Mouse (Mus musculus): ENCODE measurements at regions not wholly inside any gene's neighbourhood (a gene's known extent, or its start where the extent isn't known, plus 50 kb on each side); places are given as distances from the start of the nearest gene placed in this dataset.

GRCm38 (mm10) chr12:52368034-52368433, 135.7 kb upstream of the Arhgap5 start:
- no peak for DNase-seq (ENCODE audit: low spot score)

DNA sequence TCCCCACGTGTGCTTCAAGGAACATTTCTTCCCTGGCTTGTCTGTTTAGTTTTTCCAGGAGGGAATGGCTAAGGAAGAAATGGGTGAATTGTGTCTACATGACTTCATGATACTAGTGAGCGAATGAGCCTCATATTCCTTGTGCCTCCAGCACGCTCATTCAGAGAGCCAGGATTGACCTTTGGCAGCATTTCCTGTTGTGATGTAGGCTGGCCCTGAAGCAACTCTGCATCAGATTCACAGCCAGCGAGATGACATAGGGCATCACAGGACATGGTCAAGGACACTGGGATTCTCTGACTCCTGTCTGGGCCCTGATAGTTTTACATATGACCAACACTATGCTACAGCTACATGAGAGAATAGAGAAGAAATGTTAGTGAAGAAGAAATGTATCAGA, 135.3 kb upstream of the Arhgap5 start:
- DNase-seq (ENCODE audit: low spot score) = no peak
- intact Hi-C loops (cut with DNase I) = no loop called here

More at GRCm38 (mm10) chr12:52368034-52368433, 135.7 kb upstream of the Arhgap5 start:
- intact Hi-C loops (cut with DNase I) = no loop called here

GRCm38 (mm10) chr12:52370153-52370710, 133.5 kb upstream of the Arhgap5 start:
- intact Hi-C loops (cut with DNase I) = no loop called here
- no peak for DNase-seq (ENCODE audit: low spot score)

DNA sequence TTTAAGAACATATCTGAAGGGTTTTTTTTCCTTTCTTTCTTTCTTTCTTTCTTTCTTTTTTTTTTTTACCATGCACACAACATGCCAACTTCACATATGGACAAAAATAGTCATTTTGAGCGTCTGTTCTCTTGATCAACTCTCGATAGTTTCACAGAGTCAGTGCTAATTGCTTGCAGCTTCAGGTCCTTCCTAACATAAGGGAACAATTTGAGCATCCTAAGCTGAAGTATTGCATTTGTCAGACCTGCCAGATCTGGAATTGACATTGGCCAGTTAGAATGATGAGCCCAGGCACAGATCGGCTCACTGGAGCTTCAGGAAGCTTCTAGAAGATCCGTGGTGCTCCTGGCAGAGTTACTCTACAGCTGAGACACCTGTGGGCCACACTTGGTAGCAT, 128.7 kb upstream of the Arhgap5 start:
- DNase-seq (ENCODE audit: low spot score) = no peak
- intact Hi-C loops (cut with DNase I) = no loop called here

DNA sequence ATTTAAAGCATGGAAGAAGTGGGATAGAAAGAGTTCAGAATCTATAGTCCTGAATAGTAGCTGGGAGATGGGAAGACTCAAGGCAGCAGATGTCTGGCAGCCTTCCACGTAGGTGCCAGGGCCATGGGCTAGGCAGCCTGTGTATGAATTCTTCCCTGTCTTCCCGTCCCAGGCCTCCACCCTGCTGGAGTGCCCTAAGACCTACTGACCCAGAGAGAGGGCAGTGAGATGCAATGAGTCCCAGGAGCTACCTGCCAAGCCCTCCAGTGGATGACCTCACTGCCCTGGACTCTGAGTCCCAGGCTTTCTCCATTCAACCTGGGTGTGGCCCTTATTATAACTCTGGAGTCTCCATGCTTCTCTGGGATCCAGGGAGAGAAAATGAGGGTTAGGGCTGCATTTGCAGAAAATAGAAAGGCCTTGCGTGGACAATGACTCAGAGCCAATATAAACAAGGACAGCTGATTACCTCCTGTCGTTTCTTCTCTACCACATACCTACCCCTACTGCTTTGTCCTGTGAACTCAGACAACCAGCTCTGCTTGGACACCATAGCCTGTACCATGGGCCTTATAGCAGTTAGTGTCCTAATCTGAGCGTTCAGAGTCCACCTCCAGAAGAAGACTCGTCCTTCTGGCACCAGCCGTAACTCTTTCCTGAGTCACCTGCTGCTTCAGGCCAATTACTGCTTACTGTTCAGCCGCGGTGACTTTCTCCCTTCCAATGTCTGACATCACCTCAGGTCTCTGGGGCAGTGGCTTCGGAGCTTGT, 126.9 kb upstream of the Arhgap5 start:
- intact Hi-C loops (cut with DNase I) = no loop called here
- DNase-seq (ENCODE audit: low spot score) = no peak

DNA sequence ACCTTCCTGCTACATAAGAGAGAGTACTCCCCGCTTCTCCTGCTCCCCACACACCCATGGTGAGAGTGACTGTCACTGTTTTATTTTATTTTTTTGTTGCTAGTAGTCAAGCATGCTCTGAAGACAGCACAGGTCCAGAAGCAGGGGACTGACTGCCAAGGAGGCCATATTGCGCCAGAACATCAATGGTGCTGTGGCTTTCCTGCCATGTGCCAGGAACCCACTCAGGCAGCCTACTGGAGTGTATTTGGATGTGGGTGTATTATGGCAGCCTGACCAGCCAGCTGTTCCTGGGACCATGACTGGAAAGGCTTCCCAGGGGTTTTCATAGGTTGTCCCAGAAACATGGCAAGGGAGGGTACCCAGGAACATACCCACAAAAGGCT, 126.3 kb upstream of the Arhgap5 start:
- DNase-seq (ENCODE audit: low spot score) = no peak
- intact Hi-C loops (cut with DNase I) = no loop called here

- no peak for DNase-seq (ENCODE audit: low spot score)
- intact Hi-C loops (cut with DNase I) = no loop called here
Observed at GRCm38 (mm10) chr12:52379245-52379644, 124.5 kb upstream of the Arhgap5 start.

- DNase-seq (ENCODE audit: low spot score) = no peak
- intact Hi-C loops (cut with DNase I) = no loop called here
Observed at GRCm38 (mm10) chr12:52379960-52380359, 123.8 kb upstream of the Arhgap5 start.

GRCm38 (mm10) chr12:52381161-52381967, 122.4 kb upstream of the Arhgap5 start:
- intact Hi-C loops (cut with DNase I) = no loop called here
- no peak for DNase-seq (ENCODE audit: low spot score)

GRCm38 (mm10) chr12:52381968-52382325, 121.8 kb upstream of the Arhgap5 start:
- intact Hi-C loops (cut with DNase I) = no loop called here
- DNase-seq (ENCODE audit: low spot score) = no peak

DNA sequence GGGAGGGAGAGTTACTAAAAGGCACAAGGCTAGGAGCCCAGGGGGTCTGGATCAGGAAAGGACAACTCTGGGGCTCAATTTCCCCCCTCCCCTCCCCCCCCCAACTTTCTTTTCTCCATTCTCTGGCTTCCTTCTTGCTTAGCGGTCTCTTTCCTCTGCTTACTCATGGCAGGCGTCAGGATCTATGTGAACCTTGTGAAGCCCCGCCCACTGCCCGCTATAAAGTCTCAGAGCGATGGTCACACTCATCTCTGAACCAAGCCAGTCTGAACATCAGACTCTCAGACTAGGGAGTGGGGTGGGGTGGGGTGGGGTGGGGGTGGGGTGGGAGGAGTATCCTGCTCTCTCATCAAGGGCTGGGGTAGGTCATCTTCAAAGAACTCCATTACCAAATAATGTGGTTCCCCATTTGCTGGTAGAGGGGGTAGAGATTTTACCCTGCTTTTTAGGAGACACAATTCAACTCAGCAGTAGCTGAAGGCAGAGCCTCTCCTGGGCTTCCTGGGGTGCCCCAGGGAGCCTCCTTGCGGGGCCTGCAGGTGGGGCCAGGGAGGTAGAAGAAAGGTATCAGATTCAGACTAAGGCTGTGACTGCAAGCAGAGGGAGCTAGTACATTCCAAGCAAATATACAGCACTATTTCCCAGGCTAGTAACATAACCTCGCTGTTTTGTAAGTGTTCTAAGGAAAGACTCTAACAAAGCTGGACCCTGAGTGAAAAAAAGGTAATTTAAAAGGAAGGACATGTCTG, 120.8 kb upstream of the Arhgap5 start:
- intact Hi-C loops (cut with DNase I) = no loop called here
- no peak for DNase-seq (ENCODE audit: low spot score)

DNA sequence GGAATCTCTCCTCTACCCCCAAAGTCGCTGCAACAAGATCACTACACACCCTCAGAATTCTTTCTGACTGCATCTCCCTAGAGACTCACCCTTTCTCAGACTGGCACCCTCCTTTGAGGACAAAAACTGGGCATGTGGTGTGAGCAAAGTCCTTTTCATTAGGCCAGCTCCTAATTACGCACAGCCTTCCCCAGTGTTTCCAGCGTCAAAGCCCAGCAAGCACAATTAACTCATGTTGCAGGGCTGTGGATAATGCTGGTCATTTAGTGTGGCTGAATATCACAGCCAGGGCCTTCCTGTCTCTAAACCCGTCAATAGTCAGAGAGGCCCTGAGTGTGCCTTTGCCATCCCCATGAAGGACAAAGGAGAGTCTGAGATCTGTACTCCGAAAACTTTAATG, 114.2 kb upstream of the Arhgap5 start:
- DNase-seq (ENCODE audit: low spot score) = no peak
- intact Hi-C loops (cut with DNase I) = no loop called here

- intact Hi-C loops (cut with DNase I) = loop anchor here (5.0 to 10.0 kb wide), 3 partner anchors 98 to 485 kb away; no protein-coding TSS in a partner anchor
- DNase-seq (ENCODE audit: low spot score) = peak; percentile 33
Observed at GRCm38 (mm10) chr12:52390242-52390641, 113.5 kb upstream of the Arhgap5 start.

DNA sequence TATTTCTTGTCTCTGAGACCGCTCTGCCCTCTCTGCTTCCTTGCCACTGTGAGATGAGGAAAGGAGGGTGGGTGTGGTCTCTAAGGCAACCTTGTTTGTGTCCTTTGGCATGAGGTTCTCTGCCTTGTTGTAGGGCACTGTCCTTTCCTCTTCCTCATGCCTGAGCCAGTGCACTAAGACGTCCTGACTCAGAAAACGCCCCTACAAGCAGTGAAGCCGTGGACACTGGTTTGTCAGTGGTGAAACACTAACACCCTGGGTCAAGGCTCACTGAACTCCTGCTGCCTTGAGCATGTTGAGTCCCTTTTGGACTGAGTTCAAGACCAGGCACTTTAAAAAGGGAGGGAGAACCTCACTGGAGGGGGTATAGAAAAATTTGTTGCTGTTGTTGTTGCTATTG, 111.1 kb upstream of the Arhgap5 start:
- intact Hi-C loops (cut with DNase I) = loop anchor here (5.0 to 10.0 kb wide), 3 partner anchors 100 to 482 kb away; no protein-coding TSS in a partner anchor
- DNase-seq (ENCODE audit: low spot score) = no peak

- no peak for DNase-seq (ENCODE audit: low spot score)
- intact Hi-C loops (cut with DNase I) = loop anchor here (5.0 to 10.0 kb wide), 3 partner anchors 102 to 481 kb away; no protein-coding TSS in a partner anchor
Observed at GRCm38 (mm10) chr12:52393981-52394718, 109.6 kb upstream of the Arhgap5 start.

DNA sequence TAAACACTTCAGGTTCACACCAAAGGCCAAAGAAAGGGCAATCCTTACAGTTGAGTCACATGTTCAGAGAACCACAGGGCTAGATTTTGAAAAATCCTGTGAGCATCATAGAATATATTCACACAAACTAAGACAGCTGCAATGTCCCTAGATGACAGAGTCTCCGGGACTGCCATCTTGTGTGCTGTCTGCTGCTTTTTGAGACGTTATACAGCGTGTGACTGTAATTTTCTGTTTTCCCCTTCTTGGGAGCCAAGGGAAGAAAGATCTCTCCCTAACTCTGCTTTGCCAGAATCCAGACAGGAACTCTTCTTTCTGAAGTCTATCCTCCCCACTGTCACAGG, 109.1 kb upstream of the Arhgap5 start:
- intact Hi-C loops (cut with DNase I) = loop anchor here (5.0 to 10.0 kb wide), 4 partner anchors 102 to 480 kb away; no protein-coding TSS in a partner anchor
- no peak for DNase-seq (ENCODE audit: low spot score)

- DNase-seq (ENCODE audit: low spot score) = no peak
- intact Hi-C loops (cut with DNase I) = loop anchor here (5.0 to 10.0 kb wide), 3 partner anchors 207 to 480 kb away; no protein-coding TSS in a partner anchor
Observed at GRCm38 (mm10) chr12:52395111-52395510, 108.7 kb upstream of the Arhgap5 start.

DNA sequence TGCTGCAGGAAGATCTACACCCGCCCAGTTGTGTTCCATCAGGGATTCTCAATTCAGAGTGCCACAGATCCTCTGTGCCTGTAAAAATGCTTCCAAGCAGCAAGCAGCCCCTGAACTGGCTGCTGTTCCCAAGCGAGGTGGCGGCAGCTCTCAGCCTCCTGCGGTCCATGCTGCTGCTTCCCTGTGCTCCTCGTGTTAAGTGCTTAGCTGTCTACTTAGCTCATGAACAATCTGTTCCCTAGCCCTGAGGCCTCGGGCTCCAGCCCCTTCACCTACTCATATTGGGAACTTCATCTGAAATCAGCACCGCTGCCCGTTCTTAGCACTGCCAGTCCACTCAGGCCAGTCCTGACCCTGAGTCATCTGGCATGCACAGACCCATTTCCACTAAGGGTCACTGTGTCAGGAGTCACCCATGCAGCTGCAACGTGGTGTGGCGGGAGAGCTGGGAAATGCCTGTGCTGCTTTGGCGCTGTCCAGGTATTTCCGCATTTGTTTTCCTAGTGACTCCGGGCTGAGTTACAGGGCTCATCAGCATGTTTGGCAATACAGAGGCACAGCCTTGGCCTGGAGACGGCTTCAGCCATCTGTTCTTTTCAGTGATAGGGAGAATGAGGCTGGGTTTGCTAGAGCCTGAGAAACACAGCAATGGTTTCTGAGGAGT, 107.5 kb upstream of the Arhgap5 start:
- intact Hi-C loops (cut with DNase I) = loop anchor here (2.0 to 10.0 kb wide), 4 partner anchors 108 to 478 kb away; no protein-coding TSS in a partner anchor
- DNase-seq (ENCODE audit: low spot score) = peak; percentile 56
